Mouse (Mus musculus) hindbrain, embryonic 14.5 days (tissue): ENCODE measurements at regions not wholly inside any gene's neighbourhood (a gene's known extent, or its start where the extent isn't known, plus 50 kb on each side); places are given as distances from the start of the nearest gene placed in this dataset.

Experiments used
- ATAC-seq: fragments of 200-750 bp; cut with Nextera tagmentation; 2 replicates; pipeline ENCODE4 v1.8.0; 2017; ENCODE audit warnings: moderate number of reproducible peaks, mild to moderate bottlenecking, moderate TSS enrichment, moderate library complexity; ENCODE audit not compliant: low FRiP score
- DNase-seq: peaks from one replicate; pipeline ENCODE4 v3.0.0-alpha.2; 2015; ENCODE audit warnings: low spot score
- H3K27ac ChIP-seq: fragments of 300-500 bp; sonication (generic); 2 replicates; pipeline ENCODE4 v1.5.1; 2014; ENCODE audit warnings: mild to moderate bottlenecking, moderate library complexity
- H3K27me3 ChIP-seq: fragments of 300-500 bp; sonication (generic); 2 replicates; pipeline ENCODE4 v1.6.1; 2014; ENCODE audit warnings: mild to moderate bottlenecking, low read length, mixed read lengths; ENCODE audit not compliant: control insufficient read depth, insufficient read depth
- H3K36me3 ChIP-seq: fragments of 300-500 bp; sonication (generic); replicated peaks from 2 replicates; pipeline ENCODE4 v1.6.1; 2014; ENCODE audit not compliant: control insufficient read depth, insufficient read depth
- H3K4me1 ChIP-seq: fragments of 300-500 bp; sonication (generic); replicated peaks from 2 replicates; pipeline ENCODE4 v1.6.1; 2014; ENCODE audit warnings: antibody characterized with exemption, low read length, mixed read lengths; ENCODE audit not compliant: control insufficient read depth, insufficient read depth
- H3K4me2 ChIP-seq: fragments of 300-500 bp; sonication (generic); replicated peaks from 2 replicates; pipeline ENCODE4 v1.6.1; 2014; ENCODE audit warnings: mild to moderate bottlenecking, moderate library complexity
- H3K4me3 ChIP-seq: fragments of 300-500 bp; sonication (generic); replicated peaks from 2 replicates; pipeline ENCODE4 v1.5.1; 2014; ENCODE audit warnings: mild to moderate bottlenecking, low read length
- H3K9ac ChIP-seq: fragments of 300-500 bp; sonication (generic); 2 replicates; pipeline ENCODE4 v1.6.1; 2014
- H3K9me3 ChIP-seq: fragments of 300-500 bp; sonication (generic); 2 replicates; pipeline ENCODE4 v1.6.1; 2016; ENCODE audit warnings: low read length; ENCODE audit not compliant: control insufficient read depth
- WGBS: fragments of 180-500 bp; shearing (Covaris S2); extraction: QIAGEN DNeasy Blood & Tissue Kit; methylation state at CpG from one replicate; pipeline ENCODE4 v1.1.7; 2014; 5-methylcytosine and 5-hydroxymethylcytosine counted together

DNA sequence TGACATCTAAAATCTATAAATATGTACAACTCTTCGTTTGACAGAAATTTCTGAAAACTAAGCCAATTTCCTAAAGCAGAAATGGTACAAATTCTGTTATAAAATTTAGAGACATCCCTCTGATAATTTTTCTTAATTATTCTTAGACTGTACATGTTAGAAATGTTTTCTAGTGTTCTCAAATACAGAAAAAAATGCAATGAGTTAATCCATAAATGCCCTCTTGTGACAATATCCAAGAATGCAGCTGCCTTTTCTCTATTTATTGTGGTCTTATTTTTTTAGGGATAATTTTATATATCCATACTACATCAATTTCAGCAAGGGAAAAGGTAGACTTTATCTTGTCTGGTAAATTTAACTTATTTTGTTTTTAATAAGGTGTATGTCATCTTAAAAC is 367.3 kb downstream of the Prkd1 start:
- DNase-seq (no peak), ATAC-seq (no peak)
- Histone ChIP-seq H3K27ac (no peak overlapping the region), H3K4me2 (no peak overlapping the region), H3K9ac (no peak overlapping the region), H3K27me3 (no peaks in the 10 kb centered on the region), H3K36me3 (no peaks in the 10 kb centered on the region), H3K9me3 (0 out of 2 replicates have a peak, but pooled peaks cover 7% of the 10 kb centered on the region), H3K4me1 (no peaks in the 10 kb centered on the region), H3K4me3 (no peak overlapping the region)
- 74% methylated on average over 1 of the region's 1 CpGs for WGBS
